11 mouse cellular contexts compared by ENCODE assay signal in genomic region chr7:45869107-45869670, GRCm38 (mm10). TPM values are rescaled to one million over a fixed set of nuclear protein-coding genes. Genes with fewer than 3 reads are reported as not detected.
DNase-seq lines count a peak whose midpoint lies in the region; ATAC-seq and TF ChIP-seq lines count a peak whose summit lies in the region.
"Had no signal": no experiment of that assay in that cellular context is flagged by ENCODE, and none has a peak within 500 bp of the region (broad histone marks: within the 10 kb centered on the region; RNA-seq: fewer than 3 reads in every experiment).

No protein-coding gene starts in this region.

- peaks cover 46% of the 10 kb centered on the region for H3K27me3 ChIP-seq in CH12.LX (replicated peaks)
- H3K27me3 ChIP-seq in forebrain, embryonic 14.5 days (replicated peaks; ENCODE audit: control insufficient read depth, insufficient read depth, low read length), result peaks cover 27% of the 10 kb centered on the region; the same call in 1 of the 2 replicates
- peaks cover 46% of the 10 kb centered on the region for H3K27me3 ChIP-seq in limb, embryonic 15.5 days

- WGBS in forebrain, embryonic 14.5 days, result 34% methylated on average over 8 of the region's 8 CpGs
- 12% methylated on average over 8 of the region's 8 CpGs for WGBS in limb, embryonic 15.5 days

- peaks cover 6% of the 10 kb centered on the region for H3K9me3 ChIP-seq in CH12.LX (replicated peaks; ENCODE audit: low read length)
- H3K9me3 ChIP-seq in forebrain, embryonic 14.5 days (replicated peaks; ENCODE audit: control insufficient read depth, low read length), result no peaks in the 10 kb centered on the region
- no peaks in the 10 kb centered on the region for H3K9me3 ChIP-seq in limb, embryonic 15.5 days

- no peak for TF ChIP-seq RAD21 in CH12.LX (IDR thresholded peaks at IDR 0.05; ENCODE audit: low read depth, low read length)

- no peak overlapping the region for H3K9ac ChIP-seq in CH12.LX (ENCODE audit: insufficient read depth, low read depth)
- H3K9ac ChIP-seq in forebrain, embryonic 14.5 days (ENCODE audit: low read length), result peak overlapping the region; percentile 63
- H3K9ac ChIP-seq in limb, embryonic 15.5 days, result peak overlapping the region; percentile 14; the same call in 1 of the 2 replicates

- peaks cover 12% of the 10 kb centered on the region in 2 experiments for H3K4me1 ChIP-seq in CH12.LX (ENCODE audit: control insufficient read depth in 1 of 2, insufficient read depth in 2 of 2)
- peaks cover 19% of the 10 kb centered on the region for H3K4me1 ChIP-seq in forebrain, embryonic 14.5 days (ENCODE audit: control insufficient read depth, insufficient read depth, low read length)
- peaks cover 53% of the 10 kb centered on the region for H3K4me1 ChIP-seq in limb, embryonic 15.5 days

- no peak overlapping the region for H3K4me2 ChIP-seq in CH12.LX (ENCODE audit: insufficient read depth, low read depth, poor library complexity, severe bottlenecking)
- peak overlapping the region; percentile 59 for H3K4me2 ChIP-seq in forebrain, embryonic 14.5 days (ENCODE audit: low read length)
- H3K4me2 ChIP-seq in limb, embryonic 15.5 days, result peak overlapping the region; percentile 60

- H3K27ac ChIP-seq in CH12.LX (ENCODE audit: insufficient read depth, low read depth), result no peak overlapping the region
- no peak overlapping the region for H3K27ac ChIP-seq in forebrain, embryonic 14.5 days (ENCODE audit: low read depth, low read length)
- no peak overlapping the region for H3K27ac ChIP-seq in limb, embryonic 15.5 days

- intact Hi-C loops in left cerebral cortex, postnatal 36 days (cut with DNase I), result no loop called here

- dilution Hi-C loops in CH12.LX (cut with MboI; ENCODE audit: extremely low pct_ligation_motif_present, extremely low pct_unique_long_range_greater_than_20kb, low sequenced_read_pairs), result no loop called here

- H3K36me3 ChIP-seq in CH12.LX (replicated peaks in 1 of 2; ENCODE audit: control insufficient read depth in 1 of 2, insufficient read depth in 1 of 2, low read length in 1 of 2), result peaks cover 0 to 2% of the 10 kb centered on the region in 2 experiments
- no peaks in the 10 kb centered on the region for H3K36me3 ChIP-seq in forebrain, embryonic 14.5 days (ENCODE audit: control insufficient read depth, insufficient read depth, low read length)
- H3K36me3 ChIP-seq in limb, embryonic 15.5 days, result peaks cover 1% of the 10 kb centered on the region

- DNase-seq in embryo, embryonic 10.5 days (ENCODE audit: low spot score), result peak; percentile 27
- DNase-seq in embryo, embryonic 10 days (ENCODE audit: low spot score), result no peak
- no peak for DNase-seq in CH12.LX (ENCODE audit: extremely low read depth)
- no peak for DNase-seq in forebrain, embryonic 14.5 days (ENCODE audit: low spot score)
- no peak for DNase-seq in kidney, postnatal 10 days
- no peak for DNase-seq in left cerebral cortex, postnatal 36 days (ENCODE audit: low spot score in 2 of 2)

- TF ChIP-seq EP300 in CH12.LX (IDR thresholded peaks at IDR 0.05; ENCODE audit: low read length), result no peak

- no peak for ATAC-seq in forebrain, embryonic 14.5 days
- ATAC-seq in limb, embryonic 15.5 days (ENCODE audit: insufficient number of reproducible peaks, low FRiP score, low TSS enrichment, low read depth), result no peak
- ATAC-seq in megakaryocyte, adult 5-6 weeks (ENCODE audit: poor library complexity, severe bottlenecking), result no peak
- ATAC-seq: CD4-positive, CD25-positive, alpha-beta regulatory T cell, adult 4 months had no signal

- peaks cover 14% of the 10 kb centered on the region; the same call in 1 of the 2 replicates for H3K79me2 ChIP-seq in CH12.LX (replicated peaks; ENCODE audit: control insufficient read depth, extremely low read depth, insufficient read depth, poor library complexity, severe bottlenecking)

- in situ Hi-C loops in CH12.LX (cut with MboI; ENCODE audit: low pct_ligation_motif_present, low pct_unique_long_range_greater_than_20kb, low sequenced_read_pairs), result no loop called here

- no peak for TF ChIP-seq POLR2A in CH12.LX (IDR thresholded peaks at IDR 0.05; ENCODE audit: low read depth, low read length)

- no peak overlapping the region for H3K4me3 ChIP-seq in CH12.LX (replicated peaks in 1 of 3; ENCODE audit: low read depth in 2 of 3, low read length in 2 of 3, poor library complexity in 1 of 3)
- H3K4me3 ChIP-seq in forebrain, embryonic 14.5 days (ENCODE audit: low read depth, low read length), result no peak overlapping the region
- peak overlapping the region; percentile 34 for H3K4me3 ChIP-seq in limb, embryonic 15.5 days

- no peak for TF ChIP-seq CTCF in CH12.LX (conservative IDR thresholded peaks at IDR 0.05 in 1 of 2, IDR thresholded peaks at IDR 0.05 in 1 of 2; ENCODE audit: low read depth in 2 of 2, low read length in 2 of 2)

TF ChIP-seq in CH12.LX, 34 proteins besides CTCF, POLR2A, EP300 and RAD21:
- no peak for TF ChIP-seq CHD2 (IDR thresholded peaks at IDR 0.05; ENCODE audit: low read length)
- peak; percentile 39; the same call in 1 of the 2 replicates for TF ChIP-seq NRF1 (IDR thresholded peaks at IDR 0.05; ENCODE audit: low read depth, low read length)
- no peak for TF ChIP-seq MAX (IDR thresholded peaks at IDR 0.05; ENCODE audit: low read length)

RNA-seq across cellular contexts. Expression of gene Kdelr1, which starts 3.4 kb away (rescaled TPM):
- 59.7 and 60.8 TPM in 2 replicates for total RNA-seq in CH12.LX (2012; rRNA removed)
- total RNA-seq in CH12.LX (2014; rRNA removed), result 61.5 and 66.9 TPM in 2 replicates
- 72.8 and 80.5 TPM in 2 replicates for polyA plus RNA-seq in CH12.LX (2012; ENCODE audit: insufficient read length, low read depth)
- polyA plus RNA-seq in forebrain, embryonic 14.5 days (2014; fragmentation: Nextera tagmentation; extraction: Ambion mirVana), result 104 and 111 TPM in 2 replicates
- 79.4 and 97.8 TPM in 2 replicates for polyA plus RNA-seq in limb, embryonic 15.5 days (2015; fragmentation: Nextera tagmentation; extraction: Ambion mirVana)
- 144 and 148 TPM in 2 replicates for total RNA-seq in megakaryocyte, adult 5-6 weeks (2015)
- 70.0 and 72.5 TPM in 2 replicates for total RNA-seq in megakaryocyte, adult 5-6 weeks (2017)
- 10 to 100 TPM; 71.0 to 80.0 TPM for total RNA-seq in left cerebral cortex, postnatal 36 days (2021)

RNA-seq across cellular contexts. Expression of gene Grin2d, which starts 9.0 kb away (rescaled TPM):
- total RNA-seq in CH12.LX (2012; rRNA removed) (0.04 TPM in 1 of 2 replicates, not detected in the other), CH12.LX (2014; rRNA removed) (not detected in 2 replicates)
- 0.07 TPM in 1 of 2 replicates, not detected in the other for polyA plus RNA-seq in CH12.LX (2012; ENCODE audit: insufficient read length, low read depth)
- 0.52 and 0.77 TPM in 2 replicates for polyA plus RNA-seq in forebrain, embryonic 14.5 days (2014; fragmentation: Nextera tagmentation; extraction: Ambion mirVana)
- 0.48 and 0.68 TPM in 2 replicates for polyA plus RNA-seq in limb, embryonic 15.5 days (2015; fragmentation: Nextera tagmentation; extraction: Ambion mirVana)
- 0.14 and 0.16 TPM in 2 replicates for total RNA-seq in megakaryocyte, adult 5-6 weeks (2015)
- 0.04 and 0.07 TPM in 2 replicates for total RNA-seq in megakaryocyte, adult 5-6 weeks (2017)
- 10 to 100 TPM; 10.2 to 12.3 TPM for total RNA-seq in left cerebral cortex, postnatal 36 days (2021)

RNA-seq across cellular contexts. Expression of gene Syngr4, which starts 27.3 kb away (rescaled TPM):
- total RNA-seq in CH12.LX (2012; rRNA removed) (not detected in 2 replicates), CH12.LX (2014; rRNA removed) (not detected in 2 replicates)
- polyA plus RNA-seq in CH12.LX (2012; ENCODE audit: insufficient read length, low read depth), result not detected in 2 replicates
- 0.51 and 0.55 TPM in 2 replicates for polyA plus RNA-seq in forebrain, embryonic 14.5 days (2014; fragmentation: Nextera tagmentation; extraction: Ambion mirVana)
- 0.49 and 0.86 TPM in 2 replicates for polyA plus RNA-seq in limb, embryonic 15.5 days (2015; fragmentation: Nextera tagmentation; extraction: Ambion mirVana)
- total RNA-seq in megakaryocyte, adult 5-6 weeks (2015), result 1.2 and 1.4 TPM in 2 replicates
- not detected in 2 replicates for total RNA-seq in megakaryocyte, adult 5-6 weeks (2017)
- total RNA-seq in left cerebral cortex, postnatal 36 days (2021), result not detected
- total RNA-seq: liver, adult 2 months had no signal
- polyA plus RNA-seq: CD4-positive, CD25-positive, alpha-beta regulatory T cell, adult 4 months; frontal cortex, adult 2 months; liver, adult 2 months had no signal

RNA-seq across cellular contexts. Expression of gene Tmem143, which starts 27.6 kb away (rescaled TPM):
- 9.4 and 14.6 TPM in 2 replicates for total RNA-seq in CH12.LX (2012; rRNA removed)
- total RNA-seq in CH12.LX (2014; rRNA removed), result 12.8 and 14.2 TPM in 2 replicates
- 7.2 and 8.8 TPM in 2 replicates for polyA plus RNA-seq in CH12.LX (2012; ENCODE audit: insufficient read length, low read depth)
- polyA plus RNA-seq in forebrain, embryonic 14.5 days (2014; fragmentation: Nextera tagmentation; extraction: Ambion mirVana), result 5.1 and 6.2 TPM in 2 replicates
- 4.4 and 5.5 TPM in 2 replicates for polyA plus RNA-seq in limb, embryonic 15.5 days (2015; fragmentation: Nextera tagmentation; extraction: Ambion mirVana)
- total RNA-seq in megakaryocyte, adult 5-6 weeks (2015), result 1.9 and 8.0 TPM in 2 replicates
- total RNA-seq in megakaryocyte, adult 5-6 weeks (2017), result 5.8 TPM in 2 replicates
- 10 to 100 TPM; 21.8 to 22.0 TPM for total RNA-seq in left cerebral cortex, postnatal 36 days (2021)

RNA-seq across cellular contexts. Expression of gene Grwd1, which starts 38.4 kb away (rescaled TPM):
- 83.0 and 128 TPM in 2 replicates for total RNA-seq in CH12.LX (2012; rRNA removed)
- 88.1 and 98.5 TPM in 2 replicates for total RNA-seq in CH12.LX (2014; rRNA removed)
- 108 and 115 TPM in 2 replicates for polyA plus RNA-seq in CH12.LX (2012; ENCODE audit: insufficient read length, low read depth)
- polyA plus RNA-seq in forebrain, embryonic 14.5 days (2014; fragmentation: Nextera tagmentation; extraction: Ambion mirVana), result 45.2 and 46.7 TPM in 2 replicates
- 56.3 and 59.3 TPM in 2 replicates for polyA plus RNA-seq in limb, embryonic 15.5 days (2015; fragmentation: Nextera tagmentation; extraction: Ambion mirVana)
- 3.5 and 6.5 TPM in 2 replicates for total RNA-seq in megakaryocyte, adult 5-6 weeks (2015)
- 2.6 and 3.9 TPM in 2 replicates for total RNA-seq in megakaryocyte, adult 5-6 weeks (2017)
- 10 to 100 TPM; 19.5 to 21.0 TPM for total RNA-seq in left cerebral cortex, postnatal 36 days (2021)

Comparison
In these comparisons a context has a peak if more than half of its experiments do, and no peak if none do; other contexts are left out.
1. RNA of gene Grin2d, which starts 9.0 kb away (total RNA-seq): 10.2 to 12.3 TPM in left cerebral cortex, postnatal 36 days; 0.04 to 0.16 TPM in megakaryocyte, adult 5-6 weeks and 0.04 TPM in CH12.LX; every median in the first group is over 4 times any median in the second.